Mouse (Mus musculus) CH12F3 (cell line): ENCODE data around the gene Gba.

Experiments used
- in situ Hi-C: fragments of 300-500 bp; cut with MboI; formaldehyde crosslinking; loops from 2 replicates; pipeline ENCODE4 v1.14.3; 2020; ENCODE audit warnings: low sequenced_read_pairs

Gene Gba

GRCm38 (mm10) chr3:89182531-89183057, 20.1 kb upstream of the Gba start:
- in situ Hi-C loops: no loop called here

GRCm38 (mm10) chr3:89183058-89183958, 19.4 kb upstream of the Gba start, which contains the start of gene Fam189b:
Gene Fam189b, plus strand, starts transcription at chr3:89183143.
- in situ Hi-C loops: no loop called here

DNA sequence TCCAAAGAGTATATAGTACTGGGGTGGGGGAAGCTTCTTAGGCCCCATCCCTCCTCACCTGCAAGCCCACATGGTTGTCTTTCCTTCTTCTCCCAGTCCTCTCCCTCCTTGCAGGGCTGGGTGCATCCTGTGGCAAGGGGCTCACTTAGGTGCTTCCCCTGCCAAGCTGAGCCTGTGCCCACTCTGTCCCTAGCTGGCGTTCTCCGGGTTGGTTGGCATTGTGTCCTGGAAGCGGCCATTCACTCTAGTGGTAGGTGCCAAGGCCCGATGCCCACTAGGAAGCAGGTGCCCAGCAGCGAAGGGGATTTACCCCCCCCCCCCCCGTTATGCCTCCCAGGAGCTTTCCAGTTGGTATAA, 18.8 kb upstream of the Gba start:
- in situ Hi-C loops: no loop called here

- in situ Hi-C loops: no loop called here
Measured at GRCm38 (mm10) chr3:89187197-89187596, 15.5 kb upstream of the Gba start.

DNA sequence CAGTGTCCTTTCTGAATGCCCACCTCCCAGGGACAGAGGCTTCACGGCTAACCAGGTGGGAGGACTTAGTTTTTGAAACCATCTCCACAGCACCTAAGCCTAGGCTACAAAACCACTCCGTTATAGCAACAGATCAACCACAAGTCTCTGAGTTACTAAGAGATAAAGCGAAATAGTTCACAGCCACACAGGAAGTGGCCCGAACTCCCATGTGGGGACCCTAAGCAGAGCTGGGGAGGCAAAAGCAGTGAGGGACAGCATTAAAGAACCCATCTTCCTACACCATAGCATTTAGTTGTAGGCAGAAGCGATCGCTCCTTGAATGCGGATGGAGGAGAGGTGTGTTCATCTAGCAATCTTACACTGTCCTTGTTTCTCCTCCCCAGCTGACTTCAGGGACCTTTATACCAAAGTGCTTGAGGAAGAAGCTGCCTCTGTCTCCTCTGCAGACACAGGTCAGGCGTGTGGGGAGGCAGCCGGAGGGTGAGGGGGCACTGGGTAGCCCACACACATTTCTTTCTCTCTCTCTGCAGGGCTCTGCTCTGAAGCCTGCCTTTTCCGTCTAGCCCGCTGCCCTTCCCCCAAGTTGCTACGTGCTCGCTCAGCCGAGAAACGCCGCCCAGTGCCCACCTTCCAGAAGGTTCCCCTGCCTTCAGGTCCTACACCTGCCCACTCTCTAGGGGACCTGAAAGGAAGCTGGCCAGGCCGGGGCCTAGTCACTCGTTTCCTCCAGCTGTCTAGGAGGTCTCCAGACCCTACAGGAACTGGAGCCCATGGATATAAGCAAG, 14.8 kb upstream of the Gba start:
- in situ Hi-C loops: no loop called here

GRCm38 (mm10) chr3:89188478-89188875, 14.3 kb upstream of the Gba start:
- in situ Hi-C loops: no loop called here

DNA sequence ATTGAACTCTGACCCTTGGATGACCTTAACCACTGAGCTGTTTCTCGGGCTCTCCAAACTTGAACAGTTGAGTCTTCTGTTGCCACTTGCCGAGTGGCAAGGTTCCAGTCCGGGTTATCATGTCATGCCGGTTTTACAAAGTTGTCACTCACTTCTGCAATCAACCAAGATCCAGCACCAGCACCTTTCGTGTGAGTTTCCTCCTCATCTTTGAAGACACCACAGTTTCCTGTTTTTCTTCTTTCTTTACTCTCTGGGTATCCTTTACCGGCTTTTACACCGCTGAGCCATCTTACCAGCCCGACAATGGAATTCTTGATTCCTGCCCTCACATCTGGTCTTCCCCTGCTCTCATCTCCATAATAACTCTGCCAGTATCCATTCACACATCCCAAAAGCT, 12.3 kb upstream of the Gba start:
- in situ Hi-C loops: no loop called here

- in situ Hi-C loops: no loop called here
Measured at GRCm38 (mm10) chr3:89193351-89193750, 9.4 kb upstream of the Gba start.

GRCm38 (mm10) chr3:89193853-89194252, 8.9 kb upstream of the Gba start:
- in situ Hi-C loops: no loop called here

DNA sequence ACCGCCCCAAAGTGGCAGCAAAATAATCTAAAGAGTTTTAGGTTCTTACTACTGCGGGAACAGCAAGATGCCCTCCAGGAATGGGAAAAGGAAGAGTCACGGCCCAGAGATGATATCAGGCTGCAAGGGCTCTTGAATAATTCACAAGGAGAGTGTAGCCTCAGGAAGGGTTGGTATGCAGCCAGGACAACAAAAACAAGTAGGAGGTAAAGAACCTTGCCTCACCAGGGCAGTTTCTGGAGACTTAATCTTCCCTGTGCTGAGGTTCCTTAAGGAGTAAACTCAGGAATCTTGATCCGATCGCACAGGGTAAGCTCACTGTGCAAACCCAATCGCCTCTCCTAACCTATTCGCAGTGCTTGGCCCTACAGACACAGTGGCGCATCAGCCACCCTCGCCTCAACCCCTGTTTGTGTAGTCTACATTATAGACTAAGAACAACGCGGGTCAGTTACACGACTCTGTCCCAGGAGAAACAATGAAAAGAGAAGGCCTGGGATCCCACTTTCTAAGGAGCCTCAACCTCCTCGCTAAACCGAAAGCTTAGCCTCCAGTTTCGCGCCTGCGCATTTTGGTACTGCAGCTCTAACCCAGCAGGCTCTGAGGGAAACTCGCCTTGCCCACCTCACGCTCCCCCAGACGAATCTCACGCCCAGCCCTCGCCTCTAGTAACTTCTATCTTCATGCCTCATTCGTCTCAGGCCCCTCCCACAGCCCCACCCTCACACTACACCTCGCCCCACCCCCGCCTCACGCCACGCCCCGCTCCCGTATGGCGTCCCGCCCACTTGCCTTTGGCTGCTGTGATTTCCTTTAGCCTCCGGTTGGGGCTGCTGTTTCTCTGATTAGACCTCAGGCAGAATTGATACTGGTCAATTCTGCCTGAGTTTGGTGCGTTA, 6.5 kb upstream of the Gba start:
- in situ Hi-C loops: no loop called here

DNA sequence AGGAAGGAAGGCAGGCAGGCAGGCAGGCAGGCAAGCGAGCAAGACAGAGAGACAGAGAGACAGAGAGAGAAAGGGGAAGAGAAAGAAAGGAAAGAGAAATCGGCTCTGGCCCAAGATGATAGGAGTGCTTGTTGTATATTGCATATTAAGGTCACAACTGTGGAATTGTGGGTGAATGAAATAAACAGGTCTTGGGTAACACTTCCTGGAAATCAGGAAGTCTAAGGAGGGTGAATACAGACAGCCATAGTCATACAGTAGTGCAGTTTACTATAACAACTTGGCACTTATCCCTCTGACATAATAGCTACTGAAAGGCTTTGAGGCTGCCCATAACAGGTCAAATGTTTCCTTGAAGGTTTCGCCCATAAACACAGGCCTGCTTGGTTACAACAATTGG, 2.9 kb upstream of the Gba start:
- in situ Hi-C loops: no loop called here

DNA sequence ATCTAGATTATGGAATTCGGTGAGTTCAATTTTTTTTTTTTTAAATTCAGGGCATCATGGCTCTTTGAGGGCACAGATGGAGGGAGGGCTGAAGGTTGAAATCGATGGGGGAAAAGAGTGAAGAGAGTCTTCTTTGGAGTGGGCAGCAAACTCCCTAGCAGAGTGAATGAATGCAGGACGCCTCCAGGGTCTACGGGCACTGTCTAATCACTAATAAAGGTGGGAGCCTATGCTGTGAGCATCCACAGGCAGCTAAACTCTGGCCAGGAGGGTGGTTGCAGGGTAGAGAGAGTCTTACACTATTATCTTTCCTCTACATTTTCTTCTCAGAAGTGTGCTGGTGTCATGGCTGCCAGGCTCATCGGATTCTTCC, 400 bp downstream of the Gba start:
- in situ Hi-C loops: no loop called here

DNA sequence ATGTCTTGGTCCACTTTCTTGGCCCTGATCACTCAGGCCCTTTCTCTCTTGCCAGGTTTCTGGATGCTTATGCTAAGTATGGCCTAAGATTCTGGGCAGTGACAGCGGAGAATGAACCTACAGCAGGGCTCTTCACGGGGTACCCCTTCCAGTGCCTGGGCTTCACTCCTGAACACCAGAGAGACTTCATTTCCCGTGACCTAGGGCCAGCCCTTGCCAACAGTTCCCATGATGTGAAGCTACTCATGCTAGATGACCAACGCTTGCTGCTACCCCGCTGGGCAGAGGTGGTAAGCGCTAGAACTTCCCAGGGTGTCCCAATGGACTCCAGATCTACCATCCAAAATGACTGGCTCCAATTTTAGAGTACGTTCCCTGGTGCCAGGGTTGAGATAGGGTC, 3.4 kb downstream of the Gba start:
- in situ Hi-C loops: no loop called here

DNA sequence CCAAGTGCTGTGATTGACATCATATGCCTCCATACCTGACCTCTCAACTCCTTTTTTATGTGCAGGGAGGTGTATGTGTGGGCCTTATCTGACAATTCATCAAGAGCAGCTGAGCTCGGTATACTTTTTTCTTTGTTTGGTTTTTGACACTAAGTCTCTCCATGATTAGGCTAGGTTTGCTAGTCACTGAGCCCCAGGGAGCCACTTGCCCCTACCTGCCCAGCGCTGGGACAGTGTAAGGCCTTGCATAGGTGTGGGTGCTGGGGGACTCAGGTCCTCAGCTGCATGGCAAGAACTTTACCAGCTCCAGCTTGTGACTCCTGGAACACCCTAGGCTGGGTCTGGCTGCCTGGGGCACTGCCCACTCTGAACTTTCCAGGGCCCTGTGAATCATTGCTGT, 4.0 kb downstream of the Gba start:
- in situ Hi-C loops: no loop called here

DNA sequence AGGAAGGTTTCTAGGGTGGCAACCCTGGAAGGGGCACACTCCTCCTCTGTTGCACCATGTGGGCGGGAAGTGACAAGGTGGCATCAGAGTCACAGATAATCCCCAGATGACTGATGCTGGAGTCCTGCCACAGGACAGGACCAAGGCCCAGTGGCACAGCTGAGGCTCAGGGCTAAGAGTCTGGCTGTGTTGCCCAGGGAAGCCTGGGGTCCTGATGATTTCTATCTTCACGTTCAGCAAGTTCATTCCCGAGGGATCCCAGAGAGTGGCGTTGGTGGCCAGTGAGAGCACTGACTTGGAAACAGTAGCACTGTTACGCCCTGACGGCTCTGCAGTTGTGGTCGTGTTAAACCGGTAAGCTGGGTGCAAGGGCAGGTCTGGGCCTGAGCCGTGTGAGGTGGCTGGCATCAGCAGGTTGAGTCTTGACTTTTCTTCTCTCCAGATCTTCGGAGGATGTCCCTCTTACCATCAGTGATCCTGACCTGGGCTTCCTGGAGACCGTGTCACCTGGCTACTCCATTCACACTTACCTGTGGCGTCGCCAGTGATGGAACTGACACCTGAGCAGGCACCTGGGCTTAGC, 5.4 kb downstream of the Gba start:
- in situ Hi-C loops: no loop called here

DNA sequence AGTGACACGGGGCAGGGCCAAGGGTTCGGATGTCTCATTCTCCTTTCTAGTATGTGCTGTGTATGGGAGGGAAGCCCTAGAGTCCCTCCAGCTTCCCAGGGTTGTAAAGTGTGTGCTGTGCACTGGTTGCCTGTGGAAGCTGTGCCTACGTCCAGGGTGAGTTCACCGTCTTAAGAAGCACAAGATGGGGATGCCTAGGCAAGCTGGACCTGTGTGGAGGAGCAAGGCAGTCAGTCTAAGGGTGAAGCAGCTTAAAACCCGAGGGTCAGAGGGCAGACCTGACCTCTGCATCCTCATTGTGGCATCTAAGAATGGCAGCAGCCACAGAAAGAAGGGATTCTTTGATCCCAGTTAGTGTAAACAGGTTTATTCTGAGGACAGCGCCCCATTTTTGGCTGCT, 6.0 kb downstream of the Gba start:
- in situ Hi-C loops: no loop called here

DNA sequence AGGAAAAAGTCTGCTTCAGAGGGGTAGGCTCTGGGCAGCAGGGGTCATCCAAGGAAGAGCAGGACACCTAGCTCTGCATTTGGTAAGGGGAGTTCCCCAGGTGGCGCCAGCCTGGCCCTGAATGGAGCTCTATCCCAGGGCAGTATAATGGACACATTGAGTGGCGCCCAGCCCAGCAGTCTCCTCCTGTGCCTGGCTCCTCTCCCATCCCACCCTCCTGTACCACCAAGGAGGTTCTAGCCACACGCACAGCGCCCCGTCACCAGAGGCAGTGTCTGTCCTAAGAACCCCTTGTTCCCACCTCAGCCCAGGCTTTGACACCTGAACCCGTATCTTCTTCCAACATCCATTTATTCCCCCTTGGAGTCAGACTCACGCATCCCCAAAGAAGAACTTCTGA, 7.0 kb downstream of the Gba start:
- in situ Hi-C loops: no loop called here

- in situ Hi-C loops: no loop called here
Measured at GRCm38 (mm10) chr3:89210162-89210561, 7.4 kb downstream of the Gba start.

DNA sequence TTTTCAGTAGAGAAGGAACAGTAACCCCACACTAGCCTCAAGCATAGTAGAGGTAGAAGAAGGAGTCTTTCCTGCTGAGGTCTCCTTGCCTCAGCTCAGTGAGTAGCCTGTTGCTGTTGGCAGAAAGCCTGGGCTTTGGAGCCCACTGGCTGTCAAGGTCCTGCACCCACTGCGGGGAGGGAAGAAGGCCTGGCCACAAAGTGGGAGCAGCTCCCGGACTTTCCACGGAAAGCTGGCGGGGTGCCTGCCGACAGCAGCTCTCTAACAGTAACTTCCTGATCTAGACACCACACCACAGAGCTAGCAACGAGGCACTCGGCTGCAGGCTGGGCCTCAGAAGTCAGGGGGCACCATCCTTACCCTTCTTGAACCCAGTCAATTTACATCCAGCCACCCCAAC, 8.0 kb downstream of the Gba start:
- in situ Hi-C loops: no loop called here

GRCm38 (mm10) chr3:89213803-89214530, 11.2 kb downstream of the Gba start:
- in situ Hi-C loops: no loop called here
